Mouse (Mus musculus) thymus, adult 2 months (tissue): ENCODE data around the gene Tbxas1. TPM values are rescaled to one million over a fixed set of nuclear protein-coding genes. Genes with fewer than 3 reads are reported as not detected.

Source experiments
- DNase-seq: peaks from one replicate; pipeline ENCODE4 v3.0.0; 2021
- H3K27ac ChIP-seq: fragments of 200-500 bp; 2 replicates; pipeline ENCODE4 v1.5.1; 2012; ENCODE audit warnings: low read length, control low read depth; ENCODE audit not compliant: control insufficient read depth, insufficient read depth
- H3K27me3 ChIP-seq: fragments of 200-500 bp; 2 replicates; pipeline ENCODE4 v1.6.1; 2012; ENCODE audit warnings: mild to moderate bottlenecking, low read length, moderate library complexity, mixed read lengths; ENCODE audit not compliant: control insufficient read depth, insufficient read depth
- H3K36me3 ChIP-seq: fragments of 200-500 bp; 2 replicates; pipeline ENCODE4 v1.6.1; 2012; ENCODE audit warnings: mild to moderate bottlenecking, low read length, moderate library complexity; ENCODE audit not compliant: control insufficient read depth, insufficient read depth
- H3K4me1 ChIP-seq: fragments of 200-500 bp; replicated peaks from 2 replicates; pipeline ENCODE4 v1.6.1; 2012; ENCODE audit warnings: low read length; ENCODE audit not compliant: control insufficient read depth, insufficient read depth
- H3K4me3 ChIP-seq: fragments of 200-500 bp; 2 replicates; pipeline ENCODE4 v1.5.1; 2012; ENCODE audit warnings: mild to moderate bottlenecking, low read length, control low read depth, moderate library complexity; ENCODE audit not compliant: control insufficient read depth, insufficient read depth
- CTCF ChIP-seq: fragments of 200-500 bp; IDR thresholded peaks from 2 replicates; pipeline ENCODE4 v1.5.1; 2012; ENCODE audit warnings: mild to moderate bottlenecking, control low read depth, low read length, moderate library complexity, borderline replicate concordance; ENCODE audit not compliant: control insufficient read depth, poor library complexity, insufficient read depth; ENCODE audit errors: extremely low read depth
- POLR2A ChIP-seq: fragments of 200-500 bp; IDR thresholded peaks from 2 replicates; pipeline ENCODE4 v1.6.1; 2012; ENCODE audit warnings: mild to moderate bottlenecking, low read length, control low read depth, moderate library complexity; ENCODE audit not compliant: control insufficient read depth, poor library complexity, insufficient read depth; ENCODE audit errors: extremely low read depth
- WGBS: fragments of 180-500 bp; shearing (Covaris S2); methylation state at CpG from one replicate; pipeline ENCODE4 v1.1.7; 2018; 5-methylcytosine and 5-hydroxymethylcytosine counted together
- polyA plus RNA-seq: library from polyadenylated mRNA; depleted of rRNA; stranded (reverse); fragments of >200 nt; gene quantifications from 2 replicates; pipeline ENCODE4 v1.2.3, GENCODE M21; 2012; rRNA removed

Gene Tbxas1
- polyA plus RNA-seq, 1 experiment = 6.0 TPM

DNA sequence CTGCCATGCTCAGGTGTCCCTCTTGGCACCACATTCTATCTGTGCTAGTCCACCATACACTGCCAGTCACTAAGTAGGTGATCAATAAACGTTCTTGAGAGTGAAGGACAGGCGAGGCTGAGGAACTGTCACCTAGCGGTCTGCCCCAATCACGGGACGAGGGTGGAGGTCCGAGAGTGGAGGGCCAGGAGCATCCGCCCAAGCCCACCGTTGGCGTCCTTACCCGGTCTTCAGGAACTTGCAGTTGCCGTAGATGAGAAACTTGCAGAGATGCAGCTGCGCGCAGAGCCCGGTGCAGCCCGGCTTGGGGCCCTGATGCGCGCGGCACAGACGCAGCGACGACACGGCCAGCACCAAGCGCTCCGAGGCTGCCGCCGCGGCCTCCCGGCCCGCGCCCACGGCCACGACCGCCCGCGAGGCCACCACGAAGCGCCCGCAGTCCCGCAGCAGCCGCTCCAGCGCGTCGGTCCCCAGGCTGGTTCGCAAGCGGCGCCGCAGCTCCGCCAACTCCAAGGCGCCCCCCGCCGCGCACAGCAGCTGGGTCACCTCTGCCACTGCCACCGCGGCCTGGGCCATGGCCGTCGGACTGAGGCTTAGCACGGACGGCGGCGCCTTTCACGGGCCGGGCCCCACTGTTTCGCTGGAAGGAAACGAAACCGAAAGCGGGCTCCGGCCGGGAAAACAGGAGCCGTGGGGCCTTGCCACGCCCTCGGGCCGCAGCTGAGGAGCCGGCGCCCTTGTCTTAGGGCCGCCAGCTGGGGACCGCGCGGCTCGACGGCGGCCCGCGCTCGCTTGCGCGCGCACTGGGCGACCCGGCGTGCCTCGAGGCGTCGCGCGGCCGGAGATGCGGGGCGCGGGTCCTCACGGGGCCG lies 242.6 kb downstream of the Tbxas1 start, which contains the start of gene Parp12:
Gene Parp12, minus strand, starts transcription at position 766 of the 872 bp plus-strand sequence.
- 2% methylated on average over 101 of the region's 101 CpGs for WGBS
- Histone ChIP-seq H3K4me3 (peak within 1 kb of the TSS; percentile 98), H3K27ac (no peak within 1 kb of the TSS), H3K4me1 (peaks cover 10% of the 10 kb centered on the region), H3K27me3 (no peaks in the 10 kb centered on the region), H3K36me3 (no peaks in the 10 kb centered on the region)
- TF ChIP-seq POLR2A (peak; percentile 37; the same call in 1 of the 2 replicates), CTCF (0 out of 2 replicates have a peak, but pooled peaks have one; percentile 12)
- peak; percentile 60 for DNase-seq

DNA sequence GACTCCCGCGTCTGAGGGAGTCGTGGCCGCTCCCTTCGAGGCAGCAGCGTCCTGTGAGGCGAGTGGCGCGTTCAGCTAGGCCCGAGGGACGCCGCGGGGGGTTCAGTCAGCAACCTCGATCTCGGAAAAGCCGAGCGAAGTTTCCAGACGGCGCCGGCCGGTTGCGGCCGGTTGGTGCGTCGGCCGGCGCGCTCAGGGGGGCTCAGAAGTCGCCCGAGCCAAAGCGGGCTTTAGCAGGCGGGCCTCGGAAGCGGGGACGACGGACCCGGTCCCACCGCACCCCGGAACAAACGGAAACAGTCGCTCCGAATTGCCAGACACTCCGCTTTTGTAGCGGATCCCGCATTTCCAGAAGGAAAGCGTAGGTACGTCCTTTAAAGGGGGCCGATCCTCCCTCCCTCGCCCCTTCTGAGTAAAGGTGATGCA lies 243.3 kb downstream of the Tbxas1 start:
- no peaks in the 10 kb centered on the region for H3K27me3 ChIP-seq
- 10% methylated on average over 49 of the region's 49 CpGs for WGBS
- H3K4me3 ChIP-seq = peak overlapping the region; percentile 98
- no peak overlapping the region for H3K27ac ChIP-seq
- H3K4me1 ChIP-seq = peaks cover 10% of the 10 kb centered on the region
- TF ChIP-seq POLR2A = no peak
- 0 out of 2 replicates have a peak, but pooled peaks have one; percentile 9 for TF ChIP-seq CTCF
- DNase-seq = no peak
- no peaks in the 10 kb centered on the region for H3K36me3 ChIP-seq

DNA sequence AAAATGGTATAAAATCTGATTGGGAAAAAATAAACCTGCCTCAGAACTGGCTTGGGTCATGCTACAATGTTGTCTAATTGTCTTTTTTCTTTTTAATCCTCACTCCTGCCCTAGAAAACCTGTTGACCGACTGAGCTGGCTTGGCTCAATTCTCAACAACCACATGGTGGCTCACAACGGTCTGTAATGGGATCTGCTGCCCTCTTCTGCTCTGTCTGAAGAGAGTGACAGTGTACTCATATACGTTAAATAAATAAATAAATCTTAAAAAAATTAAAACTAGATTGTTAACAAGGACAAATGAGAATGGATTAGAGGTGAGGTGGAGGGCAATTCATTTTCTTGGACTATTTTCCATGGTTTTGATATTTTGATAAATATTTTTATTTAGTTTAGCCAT lies 245.5 kb downstream of the Tbxas1 start:
- Histone ChIP-seq H3K27me3 (no peaks in the 10 kb centered on the region), H3K36me3 (no peaks in the 10 kb centered on the region), H3K4me1 (peaks cover 10% of the 10 kb centered on the region), H3K4me3 (no peak overlapping the region), H3K27ac (no peak overlapping the region)
- DNase-seq = no peak
- 46% methylated on average over 3 of the region's 3 CpGs for WGBS
- TF ChIP-seq CTCF (no peak), POLR2A (no peak)

DNA sequence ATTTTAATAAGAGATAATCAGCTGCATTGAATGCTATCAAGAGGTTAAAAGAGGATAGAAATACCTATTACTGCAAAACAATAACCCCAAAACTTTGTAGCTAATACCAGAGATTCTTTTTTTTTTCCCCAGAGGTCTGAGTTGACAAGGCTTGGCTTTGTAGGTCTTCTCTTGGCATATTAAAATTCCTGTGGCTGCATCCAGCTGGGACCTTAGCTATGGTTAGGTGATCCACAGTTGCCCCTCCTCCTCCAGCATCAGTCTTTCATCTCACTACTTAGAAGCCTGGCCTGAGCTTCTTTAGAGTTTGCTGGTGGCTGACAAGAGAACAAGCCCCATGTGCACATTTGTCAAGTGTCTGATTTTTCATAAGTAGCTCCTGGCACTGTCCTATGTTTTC lies 249.5 kb downstream of the Tbxas1 start:
- TF ChIP-seq POLR2A = no peak
- no peaks in the 10 kb centered on the region for H3K27me3 ChIP-seq

DNA sequence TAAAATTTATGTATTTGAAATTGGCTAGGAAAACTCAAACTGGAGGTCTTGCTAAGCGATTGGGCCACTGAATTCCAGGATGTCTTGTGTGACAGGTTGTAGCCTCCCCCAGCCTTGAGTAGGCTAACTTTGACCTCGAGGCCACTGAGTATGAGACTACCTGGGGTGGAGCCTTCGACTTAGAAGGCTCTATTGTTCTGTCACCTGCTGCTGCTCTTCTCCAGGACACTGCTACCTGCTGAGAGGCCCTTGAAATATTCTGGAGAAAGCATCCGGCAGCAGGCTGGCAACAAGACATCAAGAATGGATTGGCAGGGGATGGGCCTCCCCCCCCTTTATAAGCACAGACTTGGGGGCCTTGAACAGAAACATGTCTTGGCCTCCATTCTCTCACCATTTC lies 256.3 kb downstream of the Tbxas1 start:
- Histone ChIP-seq H3K4me3 (no peak overlapping the region), H3K27ac (no peak overlapping the region), H3K36me3 (no peaks in the 10 kb centered on the region), H3K4me1 (no peaks in the 10 kb centered on the region), H3K27me3 (no peaks in the 10 kb centered on the region)
- no peak for DNase-seq
- TF ChIP-seq POLR2A (no peak), CTCF (no peak)
- 79% methylated on average over 4 of the region's 4 CpGs for WGBS

More for the DNA sequence above, 249.5 kb downstream of the Tbxas1 start:
- H3K4me1 ChIP-seq = no peaks in the 10 kb centered on the region
- no peaks in the 10 kb centered on the region for H3K36me3 ChIP-seq
- H3K27ac ChIP-seq = no peak overlapping the region
- DNase-seq = no peak
- H3K4me3 ChIP-seq = no peak overlapping the region

DNA sequence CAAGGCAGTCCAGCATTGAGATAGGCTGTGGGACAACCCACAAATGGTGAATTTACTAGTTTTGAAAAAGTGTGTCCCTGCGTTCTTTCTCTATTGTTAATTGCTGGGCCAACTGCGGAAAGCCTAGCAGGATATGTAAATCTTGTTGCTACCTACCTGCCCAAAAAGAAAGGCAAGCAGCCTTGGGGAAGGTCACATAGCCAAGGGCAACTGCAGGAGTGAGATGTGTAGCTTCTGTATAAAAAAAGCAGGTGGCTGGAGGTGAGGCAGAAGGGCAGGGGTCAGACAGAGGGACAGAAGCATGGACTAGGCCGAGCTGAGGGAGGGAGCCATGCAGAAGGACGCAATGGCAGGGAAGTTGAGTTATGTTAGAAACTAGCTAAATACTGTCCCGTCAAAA lies 257.4 kb downstream of the Tbxas1 start:
- 93% methylated on average over 5 of the region's 5 CpGs for WGBS
- TF ChIP-seq CTCF (no peak), POLR2A (no peak)
- DNase-seq = no peak

More for the DNA sequence above, 257.4 kb downstream of the Tbxas1 start:
- H3K4me1 ChIP-seq = no peaks in the 10 kb centered on the region
- H3K27me3 ChIP-seq = no peaks in the 10 kb centered on the region
- H3K4me3 ChIP-seq = no peak overlapping the region
- H3K36me3 ChIP-seq = no peaks in the 10 kb centered on the region
- no peak overlapping the region for H3K27ac ChIP-seq

Other genes starting within 250 kb of the Tbxas1 start
- gene Klrg2, start 238.2 kb upstream of the Tbxas1 start, polyA plus RNA-seq = 0.41 and 0.44 TPM in 2 replicates
- gene Clec2l, start 212.3 kb upstream of the Tbxas1 start, polyA plus RNA-seq = 0.67 and 0.93 TPM in 2 replicates
- 16.9 and 19.8 TPM in 2 replicates for gene Hipk2, start 761 bp downstream of the Tbxas1 start, polyA plus RNA-seq
- gene Parp12, start 242.9 kb downstream of the Tbxas1 start, polyA plus RNA-seq = 23.0 and 24.3 TPM in 2 replicates